Comparison of ENCODE assay signal across 28 mouse cellular contexts in genomic region chr2:23023714-23024282, GRCm38 (mm10). TPM values are rescaled to one million over a fixed set of nuclear protein-coding genes. Genes with fewer than 3 reads are reported as not detected.
DNase-seq lines count a peak whose midpoint lies in the region; ATAC-seq and TF ChIP-seq lines count a peak whose summit lies in the region.
"Had no signal": no experiment of that assay in that cellular context is flagged by ENCODE, and none has a peak within 500 bp of the region (broad histone marks: within the 10 kb centered on the region; RNA-seq: fewer than 3 reads in every experiment).

No protein-coding gene starts in this region.

- intact Hi-C loops in gastrocnemius, adult 2 months (cut with DNase I): no loop called here
- intact Hi-C loops in gastrocnemius, postnatal 36 days (cut with DNase I): no loop called here

- DNase-seq in gastrocnemius, adult 2 months: no peak
- no peak for DNase-seq in gastrocnemius, postnatal 36 days
- DNase-seq in liver, postnatal 0 days: no peak
- no peak for DNase-seq in liver, embryonic 11.5 days (ENCODE audit: low spot score)
- peak; percentile 32 for DNase-seq in adipocyte (ENCODE audit: low spot score)
- DNase-seq in gonadal fat pad, adult 2 months (ENCODE audit: low read depth): peak; percentile 91
- DNase-seq in kidney, postnatal 10 days: no peak
- DNase-seq: adrenal gland, adult 8-10 months; adrenal gland, postnatal 25 days; B cell, adult 2 months; cerebellum, adult 11-12 months; cerebellum, adult 8-10 months; cerebellum, postnatal 10 days; cerebellum, postnatal 36 days; forebrain, postnatal 0 days; gastrocnemius, postnatal 10 days; heart, adult 18-20 months; heart, postnatal 14 days; heart, postnatal 4 days had no signal

- WGBS in liver, postnatal 0 days (ENCODE audit: insufficient replicate concordance): 68% methylated on average over 4 of the region's 4 CpGs
- WGBS in liver, embryonic 11.5 days: 80% methylated on average over 4 of the region's 4 CpGs

- no peak overlapping the region for H3K9ac ChIP-seq in liver, postnatal 0 days (replicated peaks)
- H3K9ac ChIP-seq in liver, embryonic 11.5 days (ENCODE audit: low read depth, low read length): no peak overlapping the region
- H3K9ac ChIP-seq: forebrain, postnatal 0 days; heart, embryonic 13.5 days; hindbrain, embryonic 14.5 days had no signal

- ATAC-seq in liver, postnatal 0 days: no peak
- no peak for ATAC-seq in liver, embryonic 11.5 days (replicated peaks; ENCODE audit: low FRiP score)
- ATAC-seq in inflammation-experienced regulatory T-cells, adult 6 months: no peak
- ATAC-seq: forebrain, embryonic 14.5 days; forebrain, postnatal 0 days; hindbrain, postnatal 0 days; intestine, postnatal 0 days; Patski had no signal

- H3K4me1 ChIP-seq in liver, postnatal 0 days (ENCODE audit: insufficient read depth): peaks cover 42% of the 10 kb centered on the region
- peaks cover 29% of the 10 kb centered on the region for H3K4me1 ChIP-seq in liver, embryonic 11.5 days (replicated peaks; ENCODE audit: control insufficient read depth, insufficient read depth, low read length)

- no peak for TF ChIP-seq CTCF in gastrocnemius, adult 2 months (IDR thresholded peaks at IDR 0.05)
- TF ChIP-seq CTCF in liver, postnatal 0 days (IDR thresholded peaks at IDR 0.05; ENCODE audit: low read depth): no peak

- H3K4me2 ChIP-seq in liver, postnatal 0 days (ENCODE audit: low read depth, low read length): no peak overlapping the region
- H3K4me2 ChIP-seq in liver, embryonic 11.5 days: no peak overlapping the region
- H3K4me2 ChIP-seq: heart, embryonic 13.5 days; hindbrain, embryonic 14.5 days had no signal

- H3K4me3 ChIP-seq in gastrocnemius, adult 2 months: no peak overlapping the region
- H3K4me3 ChIP-seq in liver, postnatal 0 days (ENCODE audit: low read depth, low read length): no peak overlapping the region
- no peak overlapping the region for H3K4me3 ChIP-seq in liver, embryonic 11.5 days (ENCODE audit: low read depth, low read length)
- H3K4me3 ChIP-seq: heart, embryonic 13.5 days had no signal

- no peak for TF ChIP-seq EP300 in liver, postnatal 0 days (IDR thresholded peaks at IDR 0.05; ENCODE audit: low read depth)

- H3K9me3 ChIP-seq in liver, postnatal 0 days (ENCODE audit: low read length): no peaks in the 10 kb centered on the region
- H3K9me3 ChIP-seq in liver, embryonic 11.5 days (ENCODE audit: control insufficient read depth, low read length): no peaks in the 10 kb centered on the region
- H3K9me3 ChIP-seq: G1E; heart, embryonic 13.5 days had no signal

- H3K36me3 ChIP-seq in liver, postnatal 0 days (replicated peaks; ENCODE audit: insufficient read depth, low read length): 0 out of 2 replicates have a peak, but pooled peaks cover 3% of the 10 kb centered on the region
- H3K36me3 ChIP-seq in liver, embryonic 11.5 days (ENCODE audit: control insufficient read depth, insufficient read depth, low read length): no peaks in the 10 kb centered on the region

- H3K27ac ChIP-seq in gastrocnemius, adult 2 months: peak overlapping the region; percentile 65
- H3K27ac ChIP-seq in liver, postnatal 0 days (ENCODE audit: low read depth): 0 out of 2 replicates have a peak overlapping the region, but pooled peaks have one; percentile 7
- no peak overlapping the region for H3K27ac ChIP-seq in liver, embryonic 11.5 days (ENCODE audit: low read depth, low read length)
- H3K27ac ChIP-seq: heart, embryonic 13.5 days; hindbrain, embryonic 14.5 days; hindbrain, postnatal 0 days had no signal

- no peaks in the 10 kb centered on the region for H3K27me3 ChIP-seq in liver, postnatal 0 days (ENCODE audit: insufficient read depth, low read length)
- H3K27me3 ChIP-seq in liver, embryonic 11.5 days (replicated peaks; ENCODE audit: control insufficient read depth, insufficient read depth, low read length): no peaks in the 10 kb centered on the region
- H3K27me3 ChIP-seq: CH12.LX; heart, embryonic 13.5 days; Patski had no signal

RNA-seq across cellular contexts. Expression of gene Abi1, which starts 16.2 kb away (rescaled TPM):
- 10 to 100 TPM; 17.3 to 18.9 TPM for total RNA-seq in gastrocnemius, adult 2 months (2021)
- total RNA-seq in gastrocnemius, postnatal 36 days (2021): 10 to 100 TPM; 14.6 to 15.7 TPM
- 15.9 and 16.2 TPM in 2 replicates for polyA plus RNA-seq in liver, postnatal 0 days (2015; fragmentation: Nextera tagmentation; extraction: Ambion mirVana)
- polyA plus RNA-seq in liver, embryonic 11.5 days (2014; fragmentation: Nextera tagmentation; extraction: Ambion mirVana): 31.2 and 33.3 TPM in 2 replicates
- 92.9 and 93.3 TPM in 2 replicates for polyA plus RNA-seq in gonadal fat pad, adult 2 months (2012; rRNA removed)
- polyA plus RNA-seq in inflammation-experienced regulatory T-cells, adult 6 months (2017; shearing (Covaris generic)): 100 to 1,000 TPM; 205 to 247 (median 244) TPM

RNA-seq across cellular contexts. Expression of gene Acbd5, which starts 44.2 kb away (rescaled TPM):
- total RNA-seq in gastrocnemius, adult 2 months (2021): 10 to 100 TPM; 27.1 to 31.4 TPM
- 10 to 100 TPM; 22.1 to 24.2 TPM for total RNA-seq in gastrocnemius, postnatal 36 days (2021)
- 38.3 and 41.5 TPM in 2 replicates for polyA plus RNA-seq in liver, postnatal 0 days (2015; fragmentation: Nextera tagmentation; extraction: Ambion mirVana)
- polyA plus RNA-seq in liver, embryonic 11.5 days (2014; fragmentation: Nextera tagmentation; extraction: Ambion mirVana): 17.9 and 20.4 TPM in 2 replicates
- 7.5 and 14.0 TPM in 2 replicates for polyA plus RNA-seq in gonadal fat pad, adult 2 months (2012; rRNA removed)
- polyA plus RNA-seq in inflammation-experienced regulatory T-cells, adult 6 months (2017; shearing (Covaris generic)): 10 to 100 TPM; 62.8 to 83.5 (median 72.0) TPM

Comparison
In these comparisons a context has a peak if more than half of its experiments do, and no peak if none do; other contexts are left out.
1. DNase-seq: peak in adipocyte (single experiment) and gonadal fat pad, adult 2 months (single experiment); none in gastrocnemius, adult 2 months (single experiment), gastrocnemius, postnatal 36 days (0 of 2), liver, postnatal 0 days (single experiment), liver, embryonic 11.5 days (single experiment) and kidney, postnatal 10 days (single experiment).